Mouse (Mus musculus): ENCODE measurements around the gene Myom3. TPM values are rescaled to one million over a fixed set of nuclear protein-coding genes. Genes with fewer than 3 reads are reported as not detected.
A peak's percentile ranks its signal among the peaks of the same experiment; 100 is the strongest.

The Myom3 gene
- total RNA-seq, 1 experiment from 2014 or later, result 0.12 TPM

DNA sequence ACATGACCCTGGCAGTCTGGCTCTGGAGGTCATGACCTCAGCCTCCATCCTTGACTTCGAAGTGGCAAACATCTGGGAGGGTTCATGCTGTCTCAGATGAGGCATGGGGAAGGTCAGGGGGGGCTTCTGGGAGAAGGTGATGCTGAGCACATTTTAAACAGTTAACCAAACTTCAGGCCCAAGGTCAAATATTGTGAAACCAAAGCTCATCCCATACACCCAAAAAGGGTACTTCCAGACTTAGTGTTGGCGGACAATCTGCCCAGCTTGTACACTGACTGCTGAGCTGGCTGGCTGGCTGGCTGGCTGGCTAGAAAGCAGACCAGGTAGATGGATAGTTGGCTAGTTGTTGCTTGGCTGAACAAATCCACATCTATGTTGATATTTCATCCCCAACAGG, 29.6 kb downstream of the Myom3 start:
- no peak for ATAC-seq (ENCODE audit: extremely low read depth, insufficient number of reproducible peaks, low FRiP score, poor library complexity, severe bottlenecking)

DNA sequence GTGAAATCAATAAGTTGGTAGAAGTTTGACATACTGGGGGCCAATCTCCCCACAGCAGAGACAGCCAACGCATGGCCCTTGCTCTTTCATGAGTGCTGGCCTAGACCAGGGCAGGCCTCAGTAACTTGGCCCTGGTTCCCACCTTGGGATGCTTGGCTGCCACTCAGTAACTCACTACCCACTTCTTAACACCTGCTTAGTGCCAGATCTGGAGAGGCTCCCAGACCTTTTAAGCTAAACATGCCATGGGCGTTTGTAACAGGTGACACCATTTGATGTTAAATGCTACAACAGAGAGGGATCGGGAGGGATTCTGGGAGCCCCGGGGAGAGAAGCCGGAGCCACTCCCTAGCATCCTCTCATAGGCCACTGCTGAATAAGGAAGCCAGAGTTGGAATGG, 33.3 kb downstream of the Myom3 start:
- ATAC-seq (ENCODE audit: extremely low read depth, insufficient number of reproducible peaks, low FRiP score, poor library complexity, severe bottlenecking), result no peak

DNA sequence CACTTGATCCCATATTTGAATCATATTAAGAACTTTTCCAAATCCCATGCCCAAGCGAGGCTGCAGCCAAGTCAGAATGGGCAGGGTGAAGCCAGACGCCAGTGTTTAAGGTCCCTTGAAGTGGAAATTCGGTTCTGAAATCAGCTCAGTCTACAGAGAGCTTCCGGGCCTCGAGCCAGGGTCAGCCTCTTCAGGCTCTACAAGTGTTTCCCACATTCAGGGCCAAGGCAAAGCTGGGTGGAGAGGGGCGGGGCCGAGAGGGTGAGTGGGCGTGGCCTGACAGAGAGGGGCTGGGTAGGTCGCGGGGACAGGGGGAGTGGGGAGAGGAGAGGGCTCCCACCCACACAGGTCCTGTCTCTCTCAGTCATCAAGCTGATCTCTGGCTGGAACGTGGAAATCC, 38.4 kb downstream of the Myom3 start:
- ATAC-seq (ENCODE audit: extremely low read depth, insufficient number of reproducible peaks, low FRiP score, poor library complexity, severe bottlenecking), result no peak

DNA sequence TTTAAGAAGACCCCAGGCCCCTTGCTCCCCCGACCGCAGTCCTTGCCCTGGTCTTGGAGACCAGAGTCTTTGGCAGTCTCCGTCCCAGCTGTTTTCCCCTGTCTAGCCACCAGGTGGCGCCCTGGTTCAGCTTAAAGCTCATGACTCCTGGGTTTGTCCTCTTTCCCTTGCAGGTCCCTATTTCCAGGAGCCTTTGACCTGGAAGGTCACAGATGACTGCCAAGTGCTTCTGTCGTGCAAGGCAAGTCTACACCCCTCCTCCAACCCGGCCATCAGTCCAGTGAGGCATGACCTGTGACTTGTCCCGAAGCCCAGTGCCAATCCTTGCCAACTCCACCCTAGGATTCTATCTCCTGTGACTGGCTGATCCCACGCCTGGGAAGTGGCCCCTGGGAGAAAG, 42.0 kb downstream of the Myom3 start:
- ATAC-seq (ENCODE audit: extremely low read depth, insufficient number of reproducible peaks, low FRiP score, poor library complexity, severe bottlenecking), result peak; percentile 62

DNA sequence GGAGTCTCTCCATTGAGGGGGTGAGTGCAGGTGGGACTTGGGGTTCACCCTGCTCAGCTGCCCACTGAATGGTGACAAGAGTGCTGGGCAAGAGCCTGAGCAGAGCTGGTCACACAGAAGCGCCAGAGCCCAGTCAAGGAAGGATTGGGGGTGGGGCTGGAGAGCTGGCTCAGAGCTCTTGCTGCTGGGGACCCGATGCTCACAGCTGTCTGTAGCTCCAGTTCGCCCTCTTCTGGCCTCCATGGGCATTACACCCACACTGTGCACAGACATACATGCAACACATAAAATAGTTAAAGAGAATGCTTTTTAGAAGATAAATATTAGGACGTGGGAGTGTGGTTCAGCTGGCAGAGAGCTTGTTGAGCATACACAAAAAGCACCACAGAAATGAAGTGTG, 43.8 kb downstream of the Myom3 start:
- ATAC-seq (ENCODE audit: extremely low read depth, insufficient number of reproducible peaks, low FRiP score, poor library complexity, severe bottlenecking), result no peak

DNA sequence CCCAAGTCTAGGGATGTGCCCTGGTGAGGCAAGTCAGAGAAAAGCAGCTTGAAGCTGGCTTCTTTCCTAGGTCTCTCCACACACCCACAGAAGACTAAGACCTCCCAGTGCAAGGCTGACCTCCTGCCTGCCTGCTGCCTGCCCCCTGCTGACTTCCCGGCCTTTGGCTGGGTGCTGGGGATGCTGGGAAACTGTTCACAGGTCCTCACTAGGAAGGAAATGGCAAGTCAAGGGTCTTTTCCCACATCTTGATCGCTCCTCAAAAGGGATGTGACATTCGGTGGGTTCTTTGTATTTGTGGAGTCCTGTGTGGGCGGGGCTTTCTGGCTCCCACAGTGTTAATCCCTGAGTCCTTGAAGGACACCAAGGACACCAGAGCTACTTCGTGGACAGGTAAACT, 44.7 kb downstream of the Myom3 start:
- ATAC-seq (ENCODE audit: extremely low read depth, insufficient number of reproducible peaks, low FRiP score, poor library complexity, severe bottlenecking), result no peak

DNA sequence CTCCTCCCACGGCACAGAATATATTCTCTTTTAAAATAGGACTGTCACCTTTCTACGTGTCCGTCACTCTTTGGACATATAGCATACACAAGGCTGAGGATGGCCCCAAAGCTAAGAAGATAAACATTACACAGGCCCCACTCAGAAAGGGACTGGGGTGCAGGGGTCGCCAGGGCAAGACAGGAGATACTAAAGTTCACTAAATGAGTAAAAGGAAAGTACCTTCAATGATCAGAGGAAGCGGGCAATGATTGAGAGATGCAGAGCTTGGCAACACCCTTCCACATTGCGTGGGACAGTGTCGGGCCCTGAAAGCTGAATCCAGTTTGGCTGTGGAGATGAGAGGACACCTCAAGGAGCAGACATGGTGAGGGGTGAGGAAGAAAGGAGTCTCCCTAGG, 55.4 kb downstream of the Myom3 start:
- no peak for ATAC-seq (ENCODE audit: extremely low read depth, insufficient number of reproducible peaks, low FRiP score, poor library complexity, severe bottlenecking)

DNA sequence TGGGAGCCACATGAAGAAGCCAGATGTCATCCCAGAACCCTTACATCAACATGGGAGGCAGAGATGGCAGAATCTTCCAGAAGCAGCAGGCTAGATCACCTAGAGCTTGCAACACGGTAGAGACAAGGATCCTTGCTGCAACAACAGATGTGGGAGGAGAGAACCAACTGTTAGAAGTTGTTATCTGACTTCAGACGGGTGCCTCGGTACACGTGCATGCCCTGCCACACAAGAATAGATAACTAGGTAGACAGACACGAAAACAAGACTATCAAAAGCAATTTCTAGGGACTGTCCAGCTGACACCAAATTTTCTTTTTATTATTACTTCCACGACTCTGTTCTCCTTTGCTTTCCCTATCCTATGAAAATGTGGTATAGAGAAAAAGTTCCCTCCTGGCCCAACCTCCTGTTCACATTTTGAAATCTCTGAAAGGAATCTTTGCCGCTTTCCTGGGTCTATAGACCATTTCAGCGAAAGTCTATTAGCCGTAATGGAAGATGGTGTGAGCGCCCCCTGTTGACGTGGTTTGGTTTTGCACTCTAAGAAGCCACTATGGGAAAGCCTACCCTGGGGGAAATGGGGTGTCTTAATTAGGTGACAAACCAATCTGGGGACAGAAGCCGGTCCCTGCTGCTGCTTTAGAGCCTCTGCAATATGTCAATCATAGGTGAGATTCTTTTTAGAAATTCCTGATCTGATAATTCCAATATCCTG, 57.5 kb downstream of the Myom3 start:
- peak; percentile 46; the same call in 1 of the 2 replicates for ATAC-seq (ENCODE audit: extremely low read depth, insufficient number of reproducible peaks, low FRiP score, poor library complexity, severe bottlenecking)

DNA sequence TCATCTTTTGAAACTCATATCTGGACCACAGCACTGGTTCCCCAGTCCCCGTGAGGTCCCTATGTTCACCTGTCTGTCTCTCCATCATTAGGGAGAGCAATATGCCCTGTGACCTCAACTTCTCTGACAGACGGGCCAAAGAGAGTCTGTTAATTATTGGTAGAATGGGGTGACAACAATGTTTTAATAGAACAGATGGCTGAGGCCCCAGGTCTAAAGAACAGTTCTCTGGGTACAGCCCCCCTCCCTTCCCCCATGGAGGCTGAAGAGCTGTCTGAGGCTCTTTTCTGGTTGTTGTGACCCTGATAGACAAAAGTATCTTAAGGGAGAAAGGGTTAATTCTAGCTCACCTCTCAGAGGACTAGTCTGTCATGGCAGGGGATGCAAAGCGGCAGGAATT, 58.9 kb downstream of the Myom3 start:
- no peak for ATAC-seq (ENCODE audit: extremely low read depth, insufficient number of reproducible peaks, low FRiP score, poor library complexity, severe bottlenecking)

DNA sequence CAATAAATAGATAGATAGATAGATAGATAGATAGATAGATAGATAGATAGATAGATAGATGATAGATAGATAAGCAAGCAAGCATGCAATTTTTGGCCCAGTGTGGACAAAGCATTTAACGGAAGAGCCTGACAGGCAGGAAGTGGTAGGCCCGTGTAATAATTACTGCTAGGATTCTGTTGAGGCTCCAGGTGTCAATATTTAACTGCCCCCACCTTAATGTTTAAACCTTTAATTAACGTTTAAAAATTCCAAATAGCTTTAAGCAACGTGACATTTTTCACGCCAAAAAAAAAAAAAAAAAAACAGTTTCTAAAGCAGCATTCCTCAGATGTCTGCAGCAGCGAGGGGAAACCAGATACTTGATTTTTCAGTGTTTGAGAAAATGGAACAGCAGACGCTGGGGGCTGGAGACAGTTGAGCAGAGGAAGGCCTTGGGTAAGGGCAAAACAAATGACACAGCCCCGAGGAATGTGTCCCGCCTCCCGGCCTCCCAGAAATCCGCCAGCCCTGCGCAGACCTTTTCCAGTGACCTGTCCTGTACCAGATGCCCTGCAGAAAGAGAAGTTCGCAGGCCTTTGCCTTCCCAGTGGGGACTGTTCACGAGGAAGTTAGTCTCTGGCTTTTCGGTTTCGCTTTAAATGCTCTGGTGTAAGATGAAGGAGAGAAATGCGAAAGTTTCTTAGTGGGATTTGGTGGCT, 60.5 kb downstream of the Myom3 start:
- 0 out of 2 replicates have a peak, but pooled peaks have one; percentile 7 for ATAC-seq (ENCODE audit: extremely low read depth, insufficient number of reproducible peaks, low FRiP score, poor library complexity, severe bottlenecking)

DNA sequence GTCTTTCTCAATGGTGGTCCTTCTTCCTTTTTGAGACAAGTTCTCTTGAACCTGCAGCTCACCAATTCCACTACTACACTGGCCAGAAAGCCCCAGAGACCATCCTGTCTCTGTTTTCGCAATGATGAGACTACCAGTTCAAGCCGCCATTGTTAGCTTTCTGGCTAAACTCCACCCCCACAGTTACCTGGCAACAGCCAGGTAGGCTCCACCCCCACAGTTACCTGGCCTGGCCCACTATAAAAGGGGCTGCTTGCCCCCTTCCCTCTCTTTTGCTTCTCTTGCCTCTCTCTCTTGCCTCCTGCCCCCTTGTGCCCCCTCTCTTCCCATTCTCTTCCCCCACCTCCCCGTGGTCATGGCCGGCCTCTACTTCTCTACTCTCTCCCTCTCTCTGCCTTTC, 62.3 kb downstream of the Myom3 start:
- ATAC-seq (ENCODE audit: extremely low read depth, insufficient number of reproducible peaks, low FRiP score, poor library complexity, severe bottlenecking), result no peak

DNA sequence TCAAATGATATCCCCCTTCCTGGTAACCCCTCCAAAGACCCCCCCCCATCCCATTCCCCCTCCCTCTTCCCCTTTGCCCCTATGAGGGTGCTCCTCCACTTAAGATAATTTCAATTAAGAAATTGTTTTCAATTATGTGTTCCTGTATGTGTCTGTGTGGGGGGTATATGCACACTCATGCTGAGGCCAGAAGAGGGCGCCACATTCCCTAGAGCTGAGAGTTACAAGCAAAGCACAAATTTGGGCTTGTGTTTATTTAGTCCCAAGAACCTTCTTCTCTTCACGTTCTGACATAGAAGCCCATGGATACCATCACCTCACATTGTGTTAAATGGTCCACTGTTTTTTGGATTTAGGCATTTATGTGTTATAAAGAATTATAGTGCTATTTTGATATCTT, 63.8 kb downstream of the Myom3 start:
- ATAC-seq (ENCODE audit: extremely low read depth, insufficient number of reproducible peaks, low FRiP score, poor library complexity, severe bottlenecking), result no peak

DNA sequence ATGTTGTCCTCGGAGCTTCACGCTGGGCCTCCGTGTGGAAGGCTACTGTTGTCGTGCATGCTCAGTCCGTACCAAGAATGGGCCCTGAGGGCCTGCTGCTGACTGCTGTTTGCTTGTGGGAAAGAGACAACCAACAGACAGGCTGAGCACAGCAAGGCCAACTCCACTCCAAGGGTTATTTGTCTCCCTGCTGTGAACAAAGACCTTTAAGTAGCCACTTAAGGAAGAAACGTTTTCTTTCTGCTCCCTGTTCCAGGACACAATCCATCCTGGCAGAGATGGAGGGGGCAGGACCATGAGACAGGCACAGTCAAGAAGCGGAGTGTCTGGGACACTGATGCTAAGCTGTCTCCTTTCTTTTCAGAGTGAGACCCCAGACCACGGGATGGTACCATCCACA, 64.7 kb downstream of the Myom3 start:
- ATAC-seq (ENCODE audit: extremely low read depth, insufficient number of reproducible peaks, low FRiP score, poor library complexity, severe bottlenecking), result no peak

DNA sequence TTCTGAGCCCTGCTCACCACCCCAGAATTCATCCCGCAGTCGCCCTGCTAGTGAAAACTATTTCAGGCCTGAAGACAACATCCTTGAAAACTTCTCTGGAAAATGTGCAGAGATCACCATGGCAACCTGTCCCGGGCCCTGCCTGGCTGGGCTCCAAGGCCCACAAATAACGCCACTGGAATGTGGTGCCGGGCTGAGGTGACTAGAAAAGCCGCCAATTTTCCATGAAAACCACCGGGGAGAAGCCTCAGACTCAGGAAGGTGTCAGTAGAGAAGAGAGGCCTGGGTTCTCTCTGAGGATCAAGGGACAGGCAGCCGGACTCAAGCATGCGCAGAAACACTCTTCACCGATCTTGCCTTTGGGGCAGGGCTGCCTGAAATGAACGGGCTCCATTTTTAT, 69.0 kb downstream of the Myom3 start:
- ATAC-seq (ENCODE audit: extremely low read depth, insufficient number of reproducible peaks, low FRiP score, poor library complexity, severe bottlenecking), result no peak

DNA sequence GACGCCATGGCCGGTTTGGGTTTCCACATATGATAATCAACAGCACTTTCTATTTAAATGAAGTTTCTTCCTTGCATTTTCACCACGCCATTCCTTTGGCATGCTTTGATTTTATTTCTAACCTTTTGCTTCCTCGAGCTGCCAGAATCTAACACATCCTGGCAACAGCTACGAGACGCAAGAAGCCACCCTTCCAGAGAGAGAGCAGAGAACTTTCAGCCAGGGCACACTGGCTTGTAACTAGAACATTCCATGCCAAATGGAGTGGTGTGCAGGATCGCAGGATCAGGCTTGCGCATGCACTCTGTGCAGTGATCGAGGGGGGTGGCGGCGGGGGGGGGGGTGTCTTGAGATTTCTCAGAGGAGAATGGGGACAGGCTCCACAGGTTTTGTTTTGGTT, 72.6 kb downstream of the Myom3 start:
- ATAC-seq (ENCODE audit: extremely low read depth, insufficient number of reproducible peaks, low FRiP score, poor library complexity, severe bottlenecking), result no peak

DNA sequence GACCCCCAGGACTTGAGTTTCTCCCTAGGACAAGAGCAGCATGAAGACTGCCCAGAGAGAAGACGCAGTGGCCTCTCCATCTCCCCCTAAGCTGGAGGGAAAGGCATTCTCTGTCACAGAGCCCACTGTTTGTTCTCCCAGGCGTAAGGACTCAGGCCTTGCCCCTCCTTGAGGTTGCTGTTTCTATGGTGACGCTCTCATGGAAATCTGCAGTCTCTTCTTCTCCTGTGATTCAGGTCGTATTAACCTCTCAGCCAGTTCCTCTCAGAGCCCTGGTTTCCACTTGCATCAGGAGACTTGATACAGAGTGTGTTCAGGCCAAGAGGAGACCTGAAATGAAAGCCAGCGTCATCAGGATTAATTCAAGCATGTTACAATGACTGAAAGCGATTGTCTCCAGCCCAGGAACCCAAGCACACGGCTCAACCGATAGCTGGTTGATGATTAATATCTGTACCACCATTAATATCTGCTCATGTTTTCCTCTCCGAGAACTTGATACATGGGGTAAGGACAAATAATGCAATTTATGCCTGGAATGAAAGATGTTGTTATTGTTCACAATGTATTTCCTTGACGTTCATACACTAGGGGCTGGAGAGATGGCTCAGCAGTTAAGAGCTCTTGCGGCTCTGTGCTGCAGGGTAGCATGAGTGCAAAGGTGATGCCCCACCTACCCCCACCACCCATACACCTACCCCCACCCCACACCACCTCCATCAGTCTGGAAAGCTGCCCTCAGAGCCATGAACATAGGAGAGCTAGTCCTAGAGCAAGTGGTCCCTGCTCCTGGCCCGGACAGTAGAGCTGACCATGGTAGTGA, 74.0 kb downstream of the Myom3 start:
- ATAC-seq (ENCODE audit: extremely low read depth, insufficient number of reproducible peaks, low FRiP score, poor library complexity, severe bottlenecking), result no peak

DNA sequence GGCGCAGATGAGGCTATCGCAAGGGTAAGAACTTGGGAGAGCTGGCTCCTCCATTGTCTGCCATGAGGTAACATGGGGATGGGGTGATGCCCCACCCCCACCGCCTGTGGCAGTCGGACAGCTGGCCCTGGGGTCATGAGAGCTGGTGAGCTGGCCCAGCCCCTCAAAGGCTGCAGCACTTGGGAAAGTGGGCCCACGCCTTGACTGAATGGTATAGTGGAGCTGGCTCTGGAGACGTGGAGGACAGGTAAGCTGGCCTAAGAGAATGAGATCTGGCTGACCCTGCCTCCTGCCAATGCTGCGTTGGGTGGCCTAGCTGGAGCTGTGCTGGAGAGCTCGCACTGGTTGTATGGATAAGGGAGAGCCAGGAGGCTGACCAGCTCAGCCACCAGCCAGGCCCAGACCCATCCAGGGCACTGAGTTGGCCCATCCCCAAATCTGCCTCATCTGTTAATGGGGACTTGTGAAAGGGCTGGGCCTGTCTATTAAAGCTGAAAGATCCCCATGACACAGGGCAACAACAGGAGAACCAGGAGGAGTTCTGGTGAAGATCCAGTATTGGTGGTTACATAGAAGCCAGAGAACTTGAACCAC, 74.7 kb downstream of the Myom3 start:
- no peak for ATAC-seq (ENCODE audit: extremely low read depth, insufficient number of reproducible peaks, low FRiP score, poor library complexity, severe bottlenecking)

DNA sequence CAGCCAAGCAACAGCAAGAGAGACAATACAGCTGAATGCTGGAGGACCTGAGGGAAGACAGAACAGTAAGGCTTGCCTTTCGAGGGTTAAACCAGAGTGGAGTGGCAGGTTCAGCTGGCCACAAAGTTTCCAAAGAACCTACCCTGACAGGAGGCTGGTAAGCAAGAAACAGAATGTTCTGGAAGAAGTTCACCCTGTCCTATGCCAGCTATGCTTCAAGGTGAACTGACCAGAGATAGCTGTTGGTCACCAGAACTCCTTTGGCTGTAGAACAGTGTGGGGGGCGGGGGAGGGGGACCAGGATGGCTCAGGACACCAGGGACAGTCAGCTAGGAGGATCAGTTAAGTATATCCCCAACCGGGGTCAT, 79.4 kb downstream of the Myom3 start:
- no peak for ATAC-seq (ENCODE audit: extremely low read depth, insufficient number of reproducible peaks, low FRiP score, poor library complexity, severe bottlenecking)

DNA sequence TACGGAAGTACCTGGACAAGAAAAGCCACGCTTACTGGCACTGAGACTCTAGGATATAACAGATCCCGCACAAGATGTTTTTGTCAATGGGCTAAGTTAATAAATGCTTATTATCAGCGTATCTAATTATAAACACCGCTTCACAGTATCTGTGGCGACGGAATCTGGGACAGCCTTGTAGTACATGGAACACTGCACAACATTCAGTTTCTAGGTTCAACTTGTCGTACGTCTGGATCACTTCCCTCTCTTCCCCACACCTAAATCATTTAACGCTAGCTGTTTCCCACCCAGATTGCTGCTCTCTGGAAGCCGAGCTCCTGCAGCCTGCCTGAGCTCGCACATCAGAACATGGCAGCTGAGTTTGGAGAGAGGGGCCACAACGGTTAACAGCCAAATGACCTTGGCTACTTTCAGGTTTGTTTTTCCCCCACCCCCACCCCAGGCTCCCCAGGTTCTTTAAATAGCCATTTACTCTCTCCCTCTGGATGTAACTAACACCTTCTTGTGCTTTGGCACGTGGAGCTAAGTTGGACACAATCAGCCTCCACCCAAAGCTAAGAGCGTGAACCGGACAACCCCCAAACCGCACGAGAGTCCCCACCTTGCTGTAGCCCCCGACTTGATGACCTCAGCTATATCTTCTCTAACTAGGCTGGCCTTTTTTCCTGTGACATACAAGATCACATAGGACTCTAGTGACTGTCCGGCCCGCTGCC, 79.9 kb downstream of the Myom3 start:
- ATAC-seq (ENCODE audit: extremely low read depth, insufficient number of reproducible peaks, low FRiP score, poor library complexity, severe bottlenecking), result no peak
